Mouse (Mus musculus): ENCODE data around the gene Cyp2c55.
A peak's percentile ranks its signal among the peaks of the same experiment; 100 is the strongest.

Cyp2c55 gene

DNA sequence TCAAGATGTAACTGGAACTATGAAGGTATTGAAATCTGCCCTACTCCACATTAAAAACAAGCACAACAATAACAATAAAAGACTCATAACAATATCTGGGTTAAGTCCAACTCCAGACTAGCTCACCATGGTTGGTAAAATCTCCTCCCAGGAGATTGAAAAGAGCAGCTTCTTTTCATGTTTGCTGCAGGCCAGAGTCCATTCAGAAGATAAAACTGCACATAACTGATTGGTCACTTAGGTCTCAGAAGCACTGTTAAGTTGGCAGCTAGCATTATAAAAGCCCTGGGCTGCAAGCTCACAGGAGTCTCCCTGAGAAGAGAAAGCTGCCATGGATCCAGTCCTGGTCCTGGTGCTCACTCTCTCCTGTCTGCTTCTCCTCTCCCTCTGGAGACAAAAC is at the start of gene Cyp2c55:
Gene Cyp2c55, plus strand, starts transcription at position 305 of the 400 bp plus-strand sequence.
- DNase-seq (ENCODE audit: low spot score), result no peak

DNA sequence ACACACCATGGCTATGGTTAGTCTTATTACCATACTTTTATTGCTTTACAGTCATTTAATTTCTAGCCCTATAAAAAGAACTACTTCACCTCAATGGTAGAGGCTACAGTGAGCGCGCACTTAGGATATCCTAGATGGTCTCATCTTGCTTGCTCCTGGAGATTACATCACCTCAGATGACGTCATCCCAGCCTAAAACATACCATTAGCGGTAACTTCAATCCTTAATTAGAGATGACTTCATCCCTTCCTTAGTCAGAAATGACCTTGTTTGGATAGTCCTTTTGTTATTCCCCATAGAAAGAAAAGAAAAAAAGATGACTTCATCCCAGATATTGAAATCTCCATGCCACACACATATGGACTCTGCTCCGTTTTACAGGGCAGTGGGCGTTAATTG is 36.1 kb upstream of the Cyp2c55 start:
- DNase-seq (ENCODE audit: low spot score), result no peak

DNA sequence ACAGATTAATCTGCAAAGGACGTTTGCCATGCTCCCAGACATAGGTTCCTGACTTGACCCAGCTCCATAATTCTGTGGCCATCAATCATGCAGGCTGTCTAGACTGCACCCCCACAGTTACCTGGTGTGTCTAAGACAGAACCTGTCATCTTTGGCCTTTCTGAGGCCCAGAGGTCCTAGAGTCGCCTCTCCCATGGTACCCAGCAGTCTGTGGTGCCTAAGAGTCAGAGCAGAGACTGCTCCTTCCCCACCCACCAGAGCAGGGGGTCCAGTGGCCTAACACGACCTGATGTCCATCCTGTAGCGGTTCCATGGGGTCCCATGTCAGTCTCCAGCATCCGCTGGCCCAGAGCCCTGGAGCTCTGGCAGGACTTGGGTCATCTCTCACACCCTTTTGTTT is 34.2 kb upstream of the Cyp2c55 start:
- DNase-seq (ENCODE audit: low spot score), result no peak

DNA sequence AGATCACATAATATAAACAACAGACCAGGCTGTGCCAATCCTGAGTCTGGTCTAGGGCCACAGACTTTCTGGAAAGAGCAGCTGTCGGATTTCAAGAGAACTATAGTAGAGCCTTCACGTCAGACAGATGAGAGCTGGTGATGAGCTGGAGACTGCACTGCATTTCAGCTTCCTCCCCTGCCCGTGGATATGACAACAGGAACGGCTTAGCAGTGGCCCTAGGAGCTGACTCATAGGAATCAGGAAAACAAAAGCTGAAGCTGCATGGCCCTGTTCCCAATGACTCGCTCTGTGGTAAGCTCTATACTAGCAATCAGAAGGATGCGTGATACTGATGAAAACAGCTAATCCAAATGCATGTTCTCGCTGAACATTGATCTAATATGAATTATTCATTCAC is 33.2 kb upstream of the Cyp2c55 start:
- no peak for DNase-seq (ENCODE audit: low spot score)

DNA sequence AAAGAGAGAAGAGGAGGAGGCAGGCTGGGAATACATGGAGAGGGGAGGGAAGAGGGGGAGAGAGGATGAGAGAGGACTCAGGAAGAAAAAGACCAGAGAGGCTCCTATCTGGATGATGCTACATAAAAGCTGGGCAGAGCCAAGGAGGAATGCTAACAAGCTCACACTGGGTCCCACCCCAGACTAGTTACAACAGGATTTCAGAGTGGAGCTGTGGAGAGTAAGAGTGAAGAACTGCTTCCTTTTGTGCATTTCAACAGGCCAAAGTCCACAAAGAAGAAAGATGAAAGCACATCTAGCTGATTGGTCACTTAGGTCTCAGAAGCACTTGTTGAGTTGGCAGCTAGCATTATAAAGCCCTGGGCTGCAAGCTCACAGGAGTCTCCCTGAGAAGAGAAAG is 30.6 kb upstream of the Cyp2c55 start:
- no peak for DNase-seq (ENCODE audit: low spot score)

DNA sequence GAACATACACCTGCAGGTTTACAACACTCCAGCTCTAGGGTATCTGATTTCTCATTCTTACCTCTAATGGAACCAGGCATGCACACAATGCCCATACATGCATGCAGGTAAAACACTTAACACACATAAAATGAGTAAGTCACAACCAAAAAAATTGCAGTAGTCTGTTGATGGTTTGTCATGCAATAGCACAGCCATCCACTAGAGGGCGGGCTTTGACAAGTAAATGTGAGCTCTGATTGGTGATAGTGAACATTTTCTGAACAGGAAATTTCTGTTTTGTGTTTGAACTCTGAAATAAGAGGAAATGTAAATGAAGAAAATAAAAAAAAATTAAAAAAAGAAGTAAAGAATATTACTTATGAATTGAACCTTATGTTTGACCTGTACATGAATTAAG is 24.9 kb upstream of the Cyp2c55 start:
- DNase-seq (ENCODE audit: low spot score), result peak; percentile 2

DNA sequence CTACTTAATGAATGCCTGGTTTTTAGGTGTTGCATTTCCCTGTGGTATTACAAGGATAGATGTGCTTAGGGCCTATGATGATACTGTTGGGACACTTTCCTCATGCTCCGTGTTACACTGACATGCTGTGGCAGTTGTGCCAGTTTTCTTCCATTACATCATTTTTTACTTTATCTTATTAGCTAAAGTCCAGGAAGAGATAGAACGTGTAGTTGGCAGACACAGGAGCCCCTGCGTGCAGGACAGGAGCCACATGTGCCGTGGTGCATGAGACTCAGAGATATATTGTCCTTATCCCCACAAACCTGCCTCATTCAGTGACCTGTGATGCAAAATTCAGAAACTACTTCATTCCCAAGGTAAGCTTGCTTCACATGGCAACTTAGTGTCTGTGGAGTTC is 8.6 kb upstream of the Cyp2c55 start:
- no peak for DNase-seq (ENCODE audit: low spot score)

DNA sequence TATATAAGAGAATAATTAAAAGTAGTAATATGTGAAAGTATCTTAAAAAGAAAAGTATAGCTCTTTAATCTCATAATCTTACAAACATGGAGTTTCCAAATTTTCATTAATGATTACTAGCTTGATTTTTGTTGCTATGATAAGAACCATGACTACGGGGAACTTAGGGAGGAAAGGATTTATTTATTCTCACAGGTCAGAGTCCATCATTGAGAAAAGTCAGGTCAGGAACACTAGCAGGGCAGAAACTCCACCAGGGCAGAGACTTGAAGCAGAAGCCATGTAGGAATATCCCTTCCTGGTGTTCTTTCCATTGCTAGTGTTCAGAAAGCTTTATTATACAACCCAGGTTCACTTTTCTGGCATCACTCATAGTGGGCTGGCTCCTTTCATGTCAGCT is 8.1 kb upstream of the Cyp2c55 start:
- no peak for DNase-seq (ENCODE audit: low spot score)

DNA sequence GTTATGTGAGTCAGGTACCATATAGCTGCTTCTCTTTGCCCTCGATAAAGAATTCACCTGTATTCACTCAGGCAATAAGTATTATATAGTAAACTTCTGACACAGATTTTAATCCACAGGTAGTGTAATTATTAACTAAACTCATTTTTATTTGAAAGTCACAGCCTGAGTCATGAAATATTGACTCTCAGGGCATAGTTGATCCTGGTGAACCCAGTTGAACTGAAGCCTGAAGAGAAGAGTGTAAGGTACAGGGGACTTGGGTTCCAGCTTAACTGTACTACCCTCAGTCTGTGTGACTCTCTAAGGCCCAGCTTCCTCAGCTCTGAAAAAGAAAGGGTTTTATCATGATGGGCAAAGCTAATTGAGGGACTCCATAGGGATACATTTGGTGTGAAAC is 1.7 kb upstream of the Cyp2c55 start:
- DNase-seq (ENCODE audit: low spot score), result no peak

DNA sequence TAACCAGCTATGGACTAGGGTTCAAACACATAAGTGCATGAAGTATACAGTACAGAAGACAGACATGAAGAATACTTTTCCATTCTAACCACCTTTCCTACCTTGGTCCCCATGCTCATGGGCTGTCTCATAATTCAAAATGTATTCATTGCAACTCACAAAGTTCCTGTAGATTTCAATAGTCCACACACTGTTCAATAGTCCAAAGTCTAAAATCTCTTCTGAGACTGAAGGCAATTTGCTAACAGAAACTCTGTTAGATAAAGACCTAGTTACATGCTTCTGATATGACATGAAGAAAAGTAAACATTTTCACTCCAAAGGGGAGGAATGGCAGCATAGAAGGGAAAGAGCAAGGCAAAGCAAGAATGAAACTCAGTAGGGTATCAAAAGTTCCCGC is 51.1 kb downstream of the Cyp2c55 start:
- DNase-seq (ENCODE audit: low spot score), result no peak

DNA sequence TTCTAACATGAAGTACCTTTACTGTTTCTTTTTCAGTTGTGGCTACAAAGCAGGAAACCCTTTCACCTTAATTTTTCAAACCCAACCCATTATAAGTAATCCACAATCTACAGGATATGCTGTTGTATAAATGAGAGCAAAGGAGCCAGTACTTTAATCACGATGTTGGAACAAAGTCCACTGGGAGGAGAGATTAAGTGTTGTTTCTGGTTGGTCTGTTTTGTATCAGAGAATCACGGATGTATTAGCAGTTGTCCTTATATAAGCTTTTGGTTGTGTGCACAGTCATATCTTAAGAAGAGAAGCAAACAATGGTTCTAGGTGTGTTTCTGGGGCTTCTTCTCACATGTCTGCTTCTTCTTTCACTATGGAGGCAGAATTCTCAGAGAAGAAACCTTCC is 53.9 kb downstream of the Cyp2c55 start, which contains the start of gene Cyp2c65:
Gene Cyp2c65, plus strand, starts transcription at position 297 of the 400 bp plus-strand sequence.
- DNase-seq (ENCODE audit: low spot score), result no peak
